Mouse (Mus musculus): ENCODE measurements around the gene Ankrd55. TPM values are rescaled to one million over a fixed set of nuclear protein-coding genes. Genes with fewer than 3 reads are reported as not detected.

Gene Ankrd55
- polyA plus RNA-seq, 1 experiment, result 0.18 TPM

DNA sequence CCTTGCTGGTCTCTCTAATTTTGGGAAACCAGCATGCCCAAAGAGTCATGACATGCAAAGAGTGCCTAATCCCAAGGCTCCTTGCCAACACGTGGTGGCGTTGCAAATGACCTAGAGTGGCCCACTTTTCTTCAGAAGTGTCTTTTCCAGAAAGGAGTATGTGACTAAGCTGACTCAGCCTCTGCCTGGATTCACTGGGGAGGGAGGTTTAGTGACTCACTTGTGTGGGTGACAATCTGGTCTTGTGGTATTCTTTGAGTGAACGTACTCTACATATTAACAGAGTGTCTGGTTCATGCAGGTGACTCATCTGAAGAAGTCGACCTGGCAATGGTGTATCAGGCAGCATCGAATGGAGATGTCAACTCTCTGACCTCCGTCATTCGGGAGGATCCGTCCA, 29.9 kb downstream of the Ankrd55 start:
- H3K27me3 ChIP-seq (ENCODE audit: control insufficient read depth, insufficient read depth, insufficient read length), result no peaks in the 10 kb centered on the region
- no peaks in the 10 kb centered on the region for H3K79me2 ChIP-seq (ENCODE audit: control insufficient read depth, insufficient read depth)
- no peaks in the 10 kb centered on the region for H3K36me3 ChIP-seq (ENCODE audit: control insufficient read depth, insufficient read depth)
- no peak overlapping the region for H3ac ChIP-seq (ENCODE audit: control insufficient read depth, insufficient read length, low read depth)
- H3K4me3 ChIP-seq (ENCODE audit: insufficient read depth, poor library complexity, severe bottlenecking), result no peak overlapping the region
- H3K79me3 ChIP-seq (ENCODE audit: low read depth), result no peaks in the 10 kb centered on the region
- peak; percentile 78 for TF ChIP-seq FOSL1 (IDR thresholded peaks at IDR 0.05; ENCODE audit: insufficient read depth, low read length, poor library complexity, severe bottlenecking)
- TF ChIP-seq MYOD1 (IDR thresholded peaks at IDR 0.05; ENCODE audit: control insufficient read depth, insufficient read length, low read depth), result peak; percentile 20
- TF ChIP-seq MAX (IDR thresholded peaks at IDR 0.05), result peak; percentile 81
- peak; percentile 34 for TF ChIP-seq USF1 (IDR thresholded peaks at IDR 0.05; ENCODE audit: low read depth)
- TF ChIP-seq MYOG (IDR thresholded peaks at IDR 0.05; ENCODE audit: control insufficient read depth, extremely low read depth, insufficient read length), result no peak

DNA sequence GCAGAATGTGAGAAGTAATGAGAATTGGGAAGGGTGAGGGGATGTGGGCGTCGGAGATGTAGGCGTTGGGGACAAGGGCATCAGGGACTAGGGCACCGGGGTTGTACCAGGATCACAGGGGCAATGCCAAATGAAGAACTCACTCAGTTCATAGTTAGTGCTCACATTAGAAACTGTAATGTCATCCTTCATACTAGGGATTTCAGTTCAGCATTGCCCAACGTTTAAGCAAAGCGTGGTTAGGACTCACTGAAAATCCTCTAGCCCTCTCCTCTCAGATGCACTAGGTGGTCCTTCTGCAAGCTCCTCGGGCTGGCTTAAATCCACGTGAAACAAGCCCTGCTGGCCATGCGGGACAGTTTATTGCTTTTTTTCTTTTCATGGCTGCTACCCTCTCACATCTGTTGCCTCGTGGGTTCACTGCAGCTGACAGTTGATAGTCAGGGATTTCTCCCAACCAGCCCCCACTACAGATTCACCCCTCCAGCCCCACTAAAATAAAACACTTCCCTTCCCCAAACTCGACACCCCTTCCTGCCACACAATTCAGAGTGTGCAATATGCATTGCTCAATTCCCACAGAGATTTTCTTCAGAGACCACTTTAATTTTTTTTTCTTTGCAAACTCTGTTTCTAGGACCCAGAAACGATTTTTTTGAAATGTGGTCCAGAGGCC, 35.5 kb downstream of the Ankrd55 start:
- no peaks in the 10 kb centered on the region for H3K79me2 ChIP-seq (ENCODE audit: control insufficient read depth, insufficient read depth)
- H3K4me3 ChIP-seq (ENCODE audit: insufficient read depth, poor library complexity, severe bottlenecking), result no peak overlapping the region
- TF ChIP-seq MAX (IDR thresholded peaks at IDR 0.05) (no peak), MYOD1 (IDR thresholded peaks at IDR 0.05; ENCODE audit: control insufficient read depth, insufficient read length, low read depth) (no peak), CTCF (IDR thresholded peaks at IDR 0.05; ENCODE audit: control insufficient read depth, insufficient read depth, insufficient read length) (no peak), USF1 (IDR thresholded peaks at IDR 0.05; ENCODE audit: low read depth) (no peak), MYOG (IDR thresholded peaks at IDR 0.05; ENCODE audit: control insufficient read depth, extremely low read depth, insufficient read length) (no peak), CEBPB (IDR thresholded peaks at IDR 0.05; ENCODE audit: low read depth) (no peak), FOSL1 (IDR thresholded peaks at IDR 0.05; ENCODE audit: insufficient read depth, low read length, poor library complexity, severe bottlenecking) (no peak)
- no peaks in the 10 kb centered on the region for H3K36me3 ChIP-seq (ENCODE audit: control insufficient read depth, insufficient read depth)
- H3ac ChIP-seq (ENCODE audit: control insufficient read depth, insufficient read length, low read depth), result no peak overlapping the region
- no peaks in the 10 kb centered on the region for H3K27me3 ChIP-seq (ENCODE audit: control insufficient read depth, insufficient read depth, insufficient read length)
- H3K79me3 ChIP-seq (ENCODE audit: low read depth), result no peaks in the 10 kb centered on the region

DNA sequence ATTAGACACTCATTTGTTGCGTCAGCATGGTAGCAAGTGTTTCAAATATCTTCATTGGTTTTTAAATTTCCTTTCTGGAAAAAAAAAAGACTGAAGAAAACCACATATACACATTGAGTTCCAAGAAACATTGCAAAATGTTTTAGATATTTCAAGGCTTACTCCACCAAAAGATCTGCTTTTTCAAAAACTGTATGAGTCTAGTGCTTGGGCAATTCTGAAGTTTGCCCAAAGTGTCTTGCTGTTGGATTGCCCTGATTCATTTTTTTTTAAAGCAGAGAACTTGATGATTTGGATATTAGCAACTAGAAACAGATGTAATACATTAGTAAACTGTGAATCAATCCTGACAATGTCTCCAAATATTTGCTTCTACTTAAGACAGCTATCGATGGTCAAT, 36.9 kb downstream of the Ankrd55 start:
- Histone ChIP-seq H3ac (ENCODE audit: control insufficient read depth, insufficient read length, low read depth) (no peak overlapping the region), H3K79me2 (ENCODE audit: control insufficient read depth, insufficient read depth) (no peaks in the 10 kb centered on the region), H3K36me3 (ENCODE audit: control insufficient read depth, insufficient read depth) (no peaks in the 10 kb centered on the region), H3K4me3 (ENCODE audit: insufficient read depth, poor library complexity, severe bottlenecking) (no peak overlapping the region), H3K27me3 (ENCODE audit: control insufficient read depth, insufficient read depth, insufficient read length) (no peaks in the 10 kb centered on the region), H3K79me3 (ENCODE audit: low read depth) (no peaks in the 10 kb centered on the region)
- TF ChIP-seq MAX (IDR thresholded peaks at IDR 0.05), result no peak
- no peak for TF ChIP-seq MYOG (IDR thresholded peaks at IDR 0.05; ENCODE audit: control insufficient read depth, extremely low read depth, insufficient read length)
- TF ChIP-seq CTCF (IDR thresholded peaks at IDR 0.05; ENCODE audit: control insufficient read depth, insufficient read depth, insufficient read length), result no peak
- TF ChIP-seq FOSL1 (IDR thresholded peaks at IDR 0.05; ENCODE audit: insufficient read depth, low read length, poor library complexity, severe bottlenecking), result no peak
- no peak for TF ChIP-seq CEBPB (IDR thresholded peaks at IDR 0.05; ENCODE audit: low read depth)
- TF ChIP-seq MYOD1 (IDR thresholded peaks at IDR 0.05; ENCODE audit: control insufficient read depth, insufficient read length, low read depth), result no peak
- TF ChIP-seq USF1 (IDR thresholded peaks at IDR 0.05; ENCODE audit: low read depth), result no peak

GRCm38 (mm10) chr13:112326403-112326802, 38.2 kb downstream of the Ankrd55 start:
- no peaks in the 10 kb centered on the region for H3K36me3 ChIP-seq (ENCODE audit: control insufficient read depth, insufficient read depth)
- no peak overlapping the region for H3K4me3 ChIP-seq (ENCODE audit: insufficient read depth, poor library complexity, severe bottlenecking)
- H3K27me3 ChIP-seq (ENCODE audit: control insufficient read depth, insufficient read depth, insufficient read length), result no peaks in the 10 kb centered on the region
- no peak overlapping the region for H3ac ChIP-seq (ENCODE audit: control insufficient read depth, insufficient read length, low read depth)
- H3K79me2 ChIP-seq (ENCODE audit: control insufficient read depth, insufficient read depth), result no peaks in the 10 kb centered on the region
- TF ChIP-seq USF1 (IDR thresholded peaks at IDR 0.05; ENCODE audit: low read depth), result no peak
- TF ChIP-seq FOSL1 (IDR thresholded peaks at IDR 0.05; ENCODE audit: insufficient read depth, low read length, poor library complexity, severe bottlenecking), result no peak
- TF ChIP-seq CEBPB (IDR thresholded peaks at IDR 0.05; ENCODE audit: low read depth), result no peak
- no peak for TF ChIP-seq CTCF (IDR thresholded peaks at IDR 0.05; ENCODE audit: control insufficient read depth, insufficient read depth, insufficient read length)
- no peak for TF ChIP-seq MYOG (IDR thresholded peaks at IDR 0.05; ENCODE audit: control insufficient read depth, extremely low read depth, insufficient read length)
- TF ChIP-seq MAX (IDR thresholded peaks at IDR 0.05), result no peak
- TF ChIP-seq MYOD1 (IDR thresholded peaks at IDR 0.05; ENCODE audit: control insufficient read depth, insufficient read length, low read depth), result no peak
- no peaks in the 10 kb centered on the region for H3K79me3 ChIP-seq (ENCODE audit: low read depth)

DNA sequence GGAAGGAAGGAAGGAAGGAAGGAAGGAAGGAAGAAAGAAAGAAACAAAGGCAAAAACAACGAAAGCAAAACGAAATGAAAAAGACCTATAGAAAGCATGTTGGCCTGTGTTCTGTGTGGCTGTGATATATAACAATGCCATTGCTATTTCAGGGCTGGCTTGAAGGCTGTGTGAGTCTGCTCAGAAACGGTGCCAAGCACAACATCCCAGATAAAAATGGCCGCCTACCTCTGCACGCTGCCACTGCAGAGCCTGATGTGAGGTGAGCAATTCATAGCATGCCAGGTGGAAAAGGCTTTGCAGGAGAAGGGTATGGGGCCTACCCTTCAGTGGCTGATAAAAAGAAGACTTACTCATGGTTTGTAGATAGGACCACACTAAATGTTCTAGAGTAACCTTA, 38.7 kb downstream of the Ankrd55 start:
- Histone ChIP-seq H3K4me3 (ENCODE audit: insufficient read depth, poor library complexity, severe bottlenecking) (no peak overlapping the region), H3ac (ENCODE audit: control insufficient read depth, insufficient read length, low read depth) (no peak overlapping the region), H3K36me3 (ENCODE audit: control insufficient read depth, insufficient read depth) (no peaks in the 10 kb centered on the region), H3K79me3 (ENCODE audit: low read depth) (no peaks in the 10 kb centered on the region), H3K79me2 (ENCODE audit: control insufficient read depth, insufficient read depth) (no peaks in the 10 kb centered on the region), H3K27me3 (ENCODE audit: control insufficient read depth, insufficient read depth, insufficient read length) (no peaks in the 10 kb centered on the region)
- TF ChIP-seq MYOD1 (IDR thresholded peaks at IDR 0.05; ENCODE audit: control insufficient read depth, insufficient read length, low read depth), result no peak
- TF ChIP-seq CEBPB (IDR thresholded peaks at IDR 0.05; ENCODE audit: low read depth), result no peak
- no peak for TF ChIP-seq USF1 (IDR thresholded peaks at IDR 0.05; ENCODE audit: low read depth)
- TF ChIP-seq FOSL1 (IDR thresholded peaks at IDR 0.05; ENCODE audit: insufficient read depth, low read length, poor library complexity, severe bottlenecking), result no peak
- TF ChIP-seq MYOG (IDR thresholded peaks at IDR 0.05; ENCODE audit: control insufficient read depth, extremely low read depth, insufficient read length), result no peak
- no peak for TF ChIP-seq MAX (IDR thresholded peaks at IDR 0.05)
- no peak for TF ChIP-seq CTCF (IDR thresholded peaks at IDR 0.05; ENCODE audit: control insufficient read depth, insufficient read depth, insufficient read length)
